8 mouse cellular contexts compared by ENCODE assay signal in the genomic region with DNA sequence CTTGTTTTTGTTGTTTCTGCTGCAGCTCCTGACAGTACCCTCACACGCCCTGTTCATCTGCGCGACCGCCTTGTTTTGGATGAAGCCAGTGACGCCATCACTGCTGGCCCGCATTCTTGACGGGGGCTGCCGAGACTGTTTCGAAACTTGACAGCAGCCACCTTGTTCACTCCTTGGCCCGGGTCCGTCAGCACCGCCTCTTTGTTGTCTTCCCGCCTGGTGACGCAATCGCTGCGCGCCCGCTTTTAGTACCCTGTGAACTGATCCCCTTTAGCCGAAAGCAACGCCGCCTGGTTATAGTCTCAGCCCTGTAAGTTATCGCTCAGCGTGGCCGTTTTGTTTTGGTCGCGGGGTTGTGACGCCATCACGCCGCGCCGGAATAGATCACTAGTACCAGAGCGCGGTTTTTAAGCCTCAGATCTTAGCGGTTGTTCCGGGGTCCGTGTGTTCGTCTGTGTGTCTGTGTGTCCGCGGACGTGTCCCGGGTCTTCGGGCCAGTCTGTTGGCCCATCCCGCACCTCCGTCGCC. TPM values are rescaled to one million over a fixed set of nuclear protein-coding genes. Genes with fewer than 3 reads are reported as not detected.
A peak's percentile ranks its signal among the peaks of the same experiment; 100 is the strongest.
DNase-seq lines count a peak whose midpoint lies in the region; ATAC-seq lines count a peak whose summit lies in the region.

No protein-coding gene starts in this region.

- peak; percentile 87 for ATAC-seq in hindbrain, embryonic 11.5 days (ENCODE audit: low FRiP score)

- H3K27me3 ChIP-seq in hindbrain, embryonic 11.5 days (ENCODE audit: control insufficient read depth, insufficient read depth, low read length), result no peaks in the 10 kb centered on the region

- peak overlapping the region; percentile 70; the same call in 1 of the 2 replicates for H3K27ac ChIP-seq in hindbrain, embryonic 11.5 days (ENCODE audit: low read depth, low read length)

- peak; percentile 96 for DNase-seq in Muller cell, postnatal 12 days (ENCODE audit: inconsistent ontology term)
- peak; percentile 94 for DNase-seq in cerebellum, adult 9-11 months
- peak; percentile 94 to 98 for DNase-seq in frontal cortex, adult 2 months (ENCODE audit: extremely low spot score in 1 of 2, low spot score in 1 of 2)
- DNase-seq in hindbrain, embryonic 11.5 days (ENCODE audit: low spot score), result peak; percentile 94
- DNase-seq in layer of hippocampus, postnatal 10 days (ENCODE audit: low spot score in 2 of 2), result peak; percentile 94 to 98
- peak; percentile 97 for DNase-seq in lung, postnatal 10 days
- DNase-seq in ovary, postnatal 36 days (ENCODE audit: low spot score), result peak; percentile 93
- peak; percentile 93 for DNase-seq in thymus, postnatal 25 days

- under 1% methylated on average over 45 of the region's 45 CpGs for WGBS in hindbrain, embryonic 11.5 days

- H3K4me2 ChIP-seq in hindbrain, embryonic 11.5 days (replicated peaks; ENCODE audit: low read depth, low read length), result peak overlapping the region; percentile 92

- H3K9me3 ChIP-seq in hindbrain, embryonic 11.5 days (ENCODE audit: control insufficient read depth, low read length), result peaks cover 6% of the 10 kb centered on the region; the same call in 1 of the 2 replicates

- H3K4me3 ChIP-seq in hindbrain, embryonic 11.5 days (ENCODE audit: low read depth, low read length), result peak overlapping the region; percentile 74

- H3K36me3 ChIP-seq in hindbrain, embryonic 11.5 days (ENCODE audit: control insufficient read depth, insufficient read depth, low read length), result peaks cover 2% of the 10 kb centered on the region; the same call in 1 of the 2 replicates

- H3K9ac ChIP-seq in hindbrain, embryonic 11.5 days (ENCODE audit: low read depth, low read length), result peak overlapping the region; percentile 65

- H3K4me1 ChIP-seq in hindbrain, embryonic 11.5 days (replicated peaks; ENCODE audit: control insufficient read depth, insufficient read depth, low read length), result no peaks in the 10 kb centered on the region

RNA-seq across cellular contexts. Expression of a gene that starts 18.2 kb away (rescaled TPM):
- 0.71 and 0.86 TPM in 2 replicates for polyA plus RNA-seq in frontal cortex, adult 2 months (2012; rRNA removed)
- polyA plus RNA-seq in hindbrain, embryonic 11.5 days (2014; fragmentation: Nextera tagmentation; extraction: Ambion mirVana), result not detected in 2 replicates
- total RNA-seq in layer of hippocampus, postnatal 10 days (2021), result under 1 TPM; 0.30 to 0.56 TPM

RNA-seq across cellular contexts. Expression of a gene that starts 35.4 kb away (rescaled TPM):
- 0.06 and 0.28 TPM in 2 replicates for polyA plus RNA-seq in frontal cortex, adult 2 months (2012; rRNA removed)
- polyA plus RNA-seq in hindbrain, embryonic 11.5 days (2014; fragmentation: Nextera tagmentation; extraction: Ambion mirVana), result 0.45 TPM in 1 of 2 replicates, not detected in the other
- total RNA-seq in layer of hippocampus, postnatal 10 days (2021), result under 1 TPM; 0.18 to 0.38 TPM

RNA-seq across cellular contexts. Expression of a gene that starts 37.5 kb away (rescaled TPM):
- 47.6 and 54.1 TPM in 2 replicates for polyA plus RNA-seq in frontal cortex, adult 2 months (2012; rRNA removed)
- polyA plus RNA-seq in hindbrain, embryonic 11.5 days (2014; fragmentation: Nextera tagmentation; extraction: Ambion mirVana), result 20.9 and 25.3 TPM in 2 replicates
- 10 to 100 TPM; 68.0 to 71.4 TPM for total RNA-seq in layer of hippocampus, postnatal 10 days (2021)

Comparison
In these comparisons a context has a peak if more than half of its experiments do, and no peak if none do; other contexts are left out.
1. Peak in every context shown above with its lines: DNase-seq, ATAC-seq, H3K4me3 ChIP-seq and H3K27ac ChIP-seq.